Mouse (Mus musculus): Measurements from ENCODE around the gene Pi16. TPM values are rescaled to one million over a fixed set of nuclear protein-coding genes. Genes with fewer than 3 reads are reported as not detected.

Gene Pi16
- polyA plus RNA-seq, 2 experiments = 0.39 to 0.97 TPM

- Histone ChIP-seq H3K27me3 (ENCODE audit: control insufficient read depth, insufficient read depth, low read length) (no peaks in the 10 kb centered on the region), H3K4me2 (ENCODE audit: low read depth) (no peak overlapping the region), H3K9ac (replicated peaks) (no peak overlapping the region), H3K27ac (no peak overlapping the region), H3K36me3 (replicated peaks; ENCODE audit: control insufficient read depth, insufficient read depth, low read depth) (no peaks in the 10 kb centered on the region; the same call in 1 of the 2 replicates), H3K4me3 (ENCODE audit: insufficient read depth in 1 of 2, low read depth in 2 of 2, low read length in 2 of 2) (no peak overlapping the region), H3K9me3 (ENCODE audit: control insufficient read depth, low read length) (no peaks in the 10 kb centered on the region), H3K4me1 (replicated peaks; ENCODE audit: control insufficient read depth in 2 of 2, insufficient read depth in 2 of 2, low read length in 1 of 2) (no peaks in the 10 kb centered on the region)
- 84% methylated on average over 21 of the region's 21 CpGs for WGBS (ENCODE audit: insufficient replicate concordance)
- ATAC-seq (ENCODE audit: insufficient read depth) (no peak), DNase-seq (ENCODE audit: low read depth in 3 of 3, low spot score in 3 of 3) (no peak)
- TF ChIP-seq EP300 (IDR thresholded peaks at IDR 0.05; ENCODE audit: low read depth) (no peak), CTCF (IDR thresholded peaks at IDR 0.05; ENCODE audit: low read depth) (no peak)
These were observed 35.1 kb upstream of the Pi16 start for GRCm38 (mm10) chr17:29282216-29282952.

DNA sequence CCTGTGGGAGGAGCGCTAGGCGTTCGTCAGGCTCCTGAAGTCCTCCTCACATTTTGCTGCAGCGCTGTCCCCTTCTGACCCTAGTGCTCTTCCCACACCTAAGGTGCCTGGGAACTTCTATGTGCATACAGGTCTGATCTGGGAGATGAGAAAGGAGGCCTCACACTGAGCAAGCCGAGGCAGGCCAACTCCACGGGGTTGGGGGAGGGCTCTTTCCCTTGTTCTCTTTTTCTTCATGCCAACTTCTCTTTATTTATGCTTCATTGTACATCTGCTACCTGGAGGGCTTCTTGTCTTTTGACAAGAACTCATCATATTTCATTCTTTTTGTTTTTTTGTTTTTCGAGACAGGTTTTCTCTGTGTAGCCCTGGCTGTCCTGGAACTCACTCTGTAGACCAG, 25.7 kb upstream of the Pi16 start:
- Histone ChIP-seq H3K27me3 (ENCODE audit: control insufficient read depth, insufficient read depth, low read length) (no peaks in the 10 kb centered on the region), H3K4me1 (replicated peaks; ENCODE audit: control insufficient read depth in 2 of 2, insufficient read depth in 2 of 2, low read length in 1 of 2) (peaks cover 0 to 3% of the 10 kb centered on the region in 2 experiments; a peak in 1 of 4 replicates), H3K27ac (no peak overlapping the region), H3K9me3 (ENCODE audit: control insufficient read depth, low read length) (no peaks in the 10 kb centered on the region), H3K4me2 (ENCODE audit: low read depth) (no peak overlapping the region), H3K36me3 (replicated peaks; ENCODE audit: control insufficient read depth, insufficient read depth, low read depth) (peaks cover 5% of the 10 kb centered on the region; the same call in 1 of the 2 replicates), H3K4me3 (ENCODE audit: insufficient read depth in 1 of 2, low read depth in 2 of 2, low read length in 2 of 2) (no peak overlapping the region), H3K9ac (replicated peaks) (no peak overlapping the region)
- WGBS (ENCODE audit: insufficient replicate concordance) = 73% methylated on average over 7 of the region's 7 CpGs
- DNase-seq (ENCODE audit: low read depth in 3 of 3, low spot score in 3 of 3) (no peak), ATAC-seq (ENCODE audit: insufficient read depth) (no peak)
- no peak for TF ChIP-seq CTCF (IDR thresholded peaks at IDR 0.05; ENCODE audit: low read depth)
- TF ChIP-seq EP300 (IDR thresholded peaks at IDR 0.05; ENCODE audit: low read depth) = no peak

GRCm38 (mm10) chr17:29292996-29293395, 24.5 kb upstream of the Pi16 start:
- DNase-seq (ENCODE audit: low read depth in 3 of 3, low spot score in 3 of 3) = no peak
- Histone ChIP-seq H3K4me3 (ENCODE audit: insufficient read depth in 1 of 2, low read depth in 2 of 2, low read length in 2 of 2) (no peak overlapping the region), H3K4me2 (ENCODE audit: low read depth) (no peak overlapping the region), H3K27me3 (ENCODE audit: control insufficient read depth, insufficient read depth, low read length) (no peaks in the 10 kb centered on the region), H3K27ac (no peak overlapping the region), H3K4me1 (replicated peaks; ENCODE audit: control insufficient read depth in 2 of 2, insufficient read depth in 2 of 2, low read length in 1 of 2) (peaks cover 0 to 6% of the 10 kb centered on the region in 2 experiments; a peak in 1 of 4 replicates), H3K9me3 (ENCODE audit: control insufficient read depth, low read length) (no peaks in the 10 kb centered on the region), H3K9ac (replicated peaks) (no peak overlapping the region), H3K36me3 (replicated peaks; ENCODE audit: control insufficient read depth, insufficient read depth, low read depth) (peaks cover 5% of the 10 kb centered on the region; the same call in 1 of the 2 replicates)
- ATAC-seq (ENCODE audit: insufficient read depth) = no peak
- TF ChIP-seq CTCF (IDR thresholded peaks at IDR 0.05; ENCODE audit: low read depth) = no peak
- TF ChIP-seq EP300 (IDR thresholded peaks at IDR 0.05; ENCODE audit: low read depth) = no peak
- WGBS (ENCODE audit: insufficient replicate concordance) = 62% methylated on average over 3 of the region's 3 CpGs

GRCm38 (mm10) chr17:29293807-29294605, 23.5 kb upstream of the Pi16 start:
- Histone ChIP-seq H3K4me1 (replicated peaks; ENCODE audit: control insufficient read depth in 2 of 2, insufficient read depth in 2 of 2, low read length in 1 of 2) (peaks cover 0 to 6% of the 10 kb centered on the region in 2 experiments; a peak in 1 of 4 replicates), H3K36me3 (replicated peaks; ENCODE audit: control insufficient read depth, insufficient read depth, low read depth) (peaks cover 5% of the 10 kb centered on the region; the same call in 1 of the 2 replicates), H3K9me3 (ENCODE audit: control insufficient read depth, low read length) (no peaks in the 10 kb centered on the region), H3K4me3 (ENCODE audit: insufficient read depth in 1 of 2, low read depth in 2 of 2, low read length in 2 of 2) (no peak overlapping the region), H3K9ac (replicated peaks) (no peak overlapping the region), H3K27me3 (ENCODE audit: control insufficient read depth, insufficient read depth, low read length) (no peaks in the 10 kb centered on the region), H3K27ac (no peak overlapping the region), H3K4me2 (ENCODE audit: low read depth) (no peak overlapping the region)
- WGBS (ENCODE audit: insufficient replicate concordance) = 75% methylated on average over 9 of the region's 9 CpGs
- DNase-seq (ENCODE audit: low read depth in 3 of 3, low spot score in 3 of 3) (no peak), ATAC-seq (ENCODE audit: insufficient read depth) (no peak)
- TF ChIP-seq EP300 (IDR thresholded peaks at IDR 0.05; ENCODE audit: low read depth) (no peak), CTCF (IDR thresholded peaks at IDR 0.05; ENCODE audit: low read depth) (0 out of 2 replicates have a peak, but pooled peaks have one; percentile 10)

- Histone ChIP-seq H3K9me3 (ENCODE audit: control insufficient read depth, low read length) (no peaks in the 10 kb centered on the region), H3K4me2 (ENCODE audit: low read depth) (no peak overlapping the region), H3K36me3 (replicated peaks; ENCODE audit: control insufficient read depth, insufficient read depth, low read depth) (peaks cover 7% of the 10 kb centered on the region), H3K4me3 (ENCODE audit: insufficient read depth in 1 of 2, low read depth in 2 of 2, low read length in 2 of 2) (no peak overlapping the region), H3K27ac (no peak overlapping the region), H3K4me1 (replicated peaks; ENCODE audit: control insufficient read depth in 2 of 2, insufficient read depth in 2 of 2, low read length in 1 of 2) (peaks cover 0 to 6% of the 10 kb centered on the region in 2 experiments; a peak in 1 of 4 replicates), H3K27me3 (ENCODE audit: control insufficient read depth, insufficient read depth, low read length) (no peaks in the 10 kb centered on the region), H3K9ac (replicated peaks) (no peak overlapping the region)
- ATAC-seq (ENCODE audit: insufficient read depth) (peak; percentile 28; the same call in 1 of the 2 replicates), DNase-seq (ENCODE audit: low read depth in 3 of 3, low spot score in 3 of 3) (no peak)
- 80% methylated on average over 5 of the region's 5 CpGs for WGBS (ENCODE audit: insufficient replicate concordance)
- TF ChIP-seq CTCF (IDR thresholded peaks at IDR 0.05; ENCODE audit: low read depth) (no peak), EP300 (IDR thresholded peaks at IDR 0.05; ENCODE audit: low read depth) (no peak)
These were observed 21.6 kb upstream of the Pi16 start for GRCm38 (mm10) chr17:29295835-29296234.
